Mouse (Mus musculus) myocyte (in vitro differentiated cells): ENCODE measurements around the gene Rab9. TPM values are rescaled to one million over a fixed set of nuclear protein-coding genes. Genes with fewer than 3 reads are reported as not detected.

ENCODE experiments used
- H3K27me3 ChIP-seq: one replicate; pipeline ENCODE4 v1.6.1; 2011; ENCODE audit not compliant: control insufficient read depth, insufficient read depth, insufficient read length
- H3K36me3 ChIP-seq: one replicate; pipeline ENCODE4 v1.6.1; 2011; ENCODE audit not compliant: control insufficient read depth, insufficient read depth
- H3K4me2 ChIP-seq: one replicate; pipeline ENCODE4 v1.6.1; 2011; ENCODE audit warnings: low read depth, control low read depth
- H3K4me3 ChIP-seq: one replicate; pipeline ENCODE4 v1.5.1; 2011; ENCODE audit warnings: mild to moderate bottlenecking, control low read depth, moderate library complexity
- H3K79me2 ChIP-seq: one replicate; pipeline ENCODE4 v1.6.1; 2011; ENCODE audit not compliant: control insufficient read depth, insufficient read depth
- H3ac ChIP-seq: one replicate; pipeline ENCODE4 v1.6.1; 2011; ENCODE audit not compliant: control insufficient read depth, insufficient read length
- CEBPB ChIP-seq: IDR thresholded peaks from 2 replicates; pipeline ENCODE4 v1.6.1; 2011; ENCODE audit warnings: mild to moderate bottlenecking, moderate library complexity; ENCODE audit not compliant: poor library complexity, insufficient read depth, severe bottlenecking
- E2F4 ChIP-seq: IDR thresholded peaks from one replicate; pipeline ENCODE4 v1.6.1; 2011; ENCODE audit warnings: mild to moderate bottlenecking, control low read depth, moderate library complexity; ENCODE audit not compliant: insufficient read depth
- MAX ChIP-seq: IDR thresholded peaks from one replicate; pipeline ENCODE4 v1.6.1; 2011; ENCODE audit warnings: low read depth, mild to moderate bottlenecking, control low read depth
- MYOD1 ChIP-seq, 3 experiments: IDR thresholded peaks; one replicate each; pipeline ENCODE4 v1.6.1; 2011; ENCODE audit warnings: control low read depth in 2 of 3, low read depth in 2 of 3, mild to moderate bottlenecking in 2 of 3, moderate library complexity in 1 of 3; ENCODE audit not compliant: insufficient read length in 2 of 3, control insufficient read depth in 1 of 3
- MYOG ChIP-seq, 3 experiments: IDR thresholded peaks; one replicate each; pipeline ENCODE4 v1.6.1; 2011; ENCODE audit warnings: control low read depth in 2 of 3, low read depth in 2 of 3, mild to moderate bottlenecking in 2 of 3; ENCODE audit not compliant: insufficient read length in 2 of 3, control insufficient read depth in 1 of 3, insufficient read depth in 1 of 3
- POLR2A ChIP-seq: IDR thresholded peaks from one replicate; pipeline ENCODE4 v1.6.1; 2011; ENCODE audit warnings: low read depth, mild to moderate bottlenecking, control low read depth, moderate library complexity; ENCODE audit not compliant: insufficient read length
- POLR2AphosphoS2 ChIP-seq: IDR thresholded peaks from one replicate; pipeline ENCODE4 v1.6.1; 2011; ENCODE audit warnings: low read depth, control low read depth; ENCODE audit not compliant: insufficient read length
- REST ChIP-seq: IDR thresholded peaks from one replicate; pipeline ENCODE4 v1.6.1; 2011; ENCODE audit warnings: mild to moderate bottlenecking, control low read depth, moderate library complexity; ENCODE audit not compliant: insufficient read depth, insufficient read length
- SRF ChIP-seq: IDR thresholded peaks from one replicate; pipeline ENCODE4 v1.6.1; 2011; ENCODE audit warnings: low read depth; ENCODE audit not compliant: control insufficient read depth, insufficient read length
- TCF12 ChIP-seq: IDR thresholded peaks from one replicate; pipeline ENCODE4 v1.6.1; 2011; ENCODE audit warnings: mild to moderate bottlenecking, control low read depth; ENCODE audit not compliant: poor library complexity, insufficient read depth, severe bottlenecking
- TCF3 ChIP-seq: IDR thresholded peaks from one replicate; pipeline ENCODE4 v1.6.1; 2011; ENCODE audit warnings: low read depth, control low read depth; ENCODE audit not compliant: insufficient read length
- USF1 ChIP-seq: IDR thresholded peaks from one replicate; pipeline ENCODE4 v1.6.1; 2011; ENCODE audit warnings: low read depth, mild to moderate bottlenecking, control low read depth, moderate library complexity
- polyA plus RNA-seq: library from polyadenylated mRNA; unstranded; fragments of >200 nt; fragmentation: generic; extraction: Trizol; gene quantifications from one replicate; pipeline ENCODE4 v1.2.1, GENCODE M21; 2012; ENCODE audit warnings: missing spikeins

Rab9 gene
- polyA plus RNA-seq, 1 experiment: 20.8 TPM

DNA sequence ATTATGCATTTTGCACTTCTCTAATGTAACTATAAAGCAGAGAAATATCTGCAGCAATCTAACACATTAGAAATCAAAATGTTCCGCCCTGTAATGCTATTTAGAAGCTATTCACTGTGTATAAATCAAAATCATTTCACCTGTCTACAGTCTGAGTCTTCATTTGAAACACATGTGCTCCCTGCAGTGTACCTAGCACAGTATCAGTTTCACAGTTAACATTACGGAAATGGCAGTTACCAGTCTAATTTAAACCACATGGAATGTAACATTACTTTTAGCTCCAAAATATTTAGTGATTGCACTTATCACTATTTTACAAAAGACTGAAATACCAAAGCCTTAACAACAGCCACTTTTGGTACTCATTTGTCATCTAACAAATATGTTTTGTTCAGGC, 44.9 kb downstream of the Rab9 start:
- no peak for TF ChIP-seq TCF3
- no peak for TF ChIP-seq E2F4
- TF ChIP-seq MYOG (IDR thresholded peaks at IDR 0.05; ENCODE audit: control insufficient read depth in 1 of 3, insufficient read depth in 1 of 3, insufficient read length in 2 of 3, low read depth in 2 of 3): no peak
- no peak for TF ChIP-seq TCF12
- no peak for TF ChIP-seq POLR2AphosphoS2
- TF ChIP-seq USF1: no peak
- no peak for TF ChIP-seq SRF
- Histone ChIP-seq H3K4me2 (no peak overlapping the region), H3K4me3 (no peak overlapping the region), H3K27me3 (no peaks in the 10 kb centered on the region), H3K36me3 (no peaks in the 10 kb centered on the region), H3K79me2 (no peaks in the 10 kb centered on the region), H3ac (no peak overlapping the region)

DNA sequence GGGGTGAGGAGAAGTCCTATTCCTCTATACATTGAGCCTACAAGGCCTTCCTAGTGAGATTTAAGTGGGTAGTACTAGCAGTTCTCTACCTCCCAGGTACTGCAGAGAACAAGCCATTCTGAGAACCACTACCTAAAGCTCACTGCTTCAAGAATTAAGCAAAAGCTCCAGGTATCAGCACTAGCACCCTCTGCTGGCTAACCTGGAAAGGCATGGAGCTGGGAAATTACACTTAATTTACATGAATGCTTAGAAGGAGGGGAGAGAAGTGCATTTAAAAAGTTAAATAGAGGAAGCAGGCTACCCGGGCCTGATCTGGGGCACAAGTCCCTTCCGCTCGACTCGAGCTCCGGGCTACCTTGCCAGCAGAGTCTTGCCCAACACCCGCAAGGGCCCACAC, 63.5 kb downstream of the Rab9 start:
- Histone ChIP-seq H3K27me3 (no peaks in the 10 kb centered on the region), H3K4me2 (no peak overlapping the region), H3ac (no peak overlapping the region), H3K36me3 (no peaks in the 10 kb centered on the region), H3K79me2 (no peaks in the 10 kb centered on the region), H3K4me3 (no peak overlapping the region)
- no peak for TF ChIP-seq POLR2AphosphoS2

DNA sequence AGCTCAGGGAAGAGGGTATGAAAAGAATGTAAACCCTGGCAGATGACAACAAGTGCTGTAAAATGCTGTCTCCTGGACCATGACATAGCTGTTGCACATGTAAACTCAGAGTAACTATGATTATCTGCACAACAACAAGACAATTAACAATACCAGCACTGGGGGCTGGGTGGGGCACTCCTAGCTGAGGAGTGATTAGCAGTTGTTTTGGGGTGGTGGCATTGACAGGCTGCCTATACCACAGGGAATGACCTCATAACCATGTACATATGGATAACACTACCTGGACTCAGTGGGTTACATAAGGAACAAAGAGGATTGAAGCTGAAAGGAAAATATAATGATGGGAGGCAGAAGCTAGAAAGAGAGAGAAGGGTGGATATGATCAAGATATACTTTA, 71.8 kb downstream of the Rab9 start:
- Histone ChIP-seq H3K27me3 (no peaks in the 10 kb centered on the region), H3K4me3 (no peak overlapping the region), H3K79me2 (no peaks in the 10 kb centered on the region), H3K4me2 (no peak overlapping the region), H3ac (no peak overlapping the region), H3K36me3 (no peaks in the 10 kb centered on the region)
- no peak for TF ChIP-seq CEBPB
- TF ChIP-seq MAX: no peak
- no peak for TF ChIP-seq POLR2AphosphoS2
- no peak for TF ChIP-seq REST
- TF ChIP-seq MYOD1 (IDR thresholded peaks at IDR 0.05; ENCODE audit: control insufficient read depth in 1 of 3, insufficient read length in 2 of 3, low read depth in 2 of 3): no peak
- no peak for TF ChIP-seq E2F4
- TF ChIP-seq MYOG (IDR thresholded peaks at IDR 0.05; ENCODE audit: control insufficient read depth in 1 of 3, insufficient read depth in 1 of 3, insufficient read length in 2 of 3, low read depth in 2 of 3): no peak
- TF ChIP-seq TCF12: no peak
- no peak for TF ChIP-seq USF1
- TF ChIP-seq TCF3: no peak
- no peak for TF ChIP-seq POLR2A

Other genes starting within 250 kb of the Rab9 start
- gene Gpm6b, start 241.0 kb downstream of the Rab9 start, polyA plus RNA-seq: 3.7 TPM
- gene Trappc2, start 39.3 kb downstream of the Rab9 start, polyA plus RNA-seq: 7.1 TPM
- gene Ofd1, start 39.2 kb downstream of the Rab9 start, polyA plus RNA-seq: 1.6 TPM
- gene Tceanc, start 38.7 kb upstream of the Rab9 start, polyA plus RNA-seq: 0.86 TPM
- gene Egfl6, start 105.9 kb upstream of the Rab9 start, polyA plus RNA-seq: not detected